Mouse (Mus musculus): ENCODE data around the gene Coq10a.
"Not testable (repeated sequence)": the region's sequence is repeated elsewhere in the genome, so short reads cannot be mapped to it uniquely, and the experiment has no call there.

Coq10a gene

DNA sequence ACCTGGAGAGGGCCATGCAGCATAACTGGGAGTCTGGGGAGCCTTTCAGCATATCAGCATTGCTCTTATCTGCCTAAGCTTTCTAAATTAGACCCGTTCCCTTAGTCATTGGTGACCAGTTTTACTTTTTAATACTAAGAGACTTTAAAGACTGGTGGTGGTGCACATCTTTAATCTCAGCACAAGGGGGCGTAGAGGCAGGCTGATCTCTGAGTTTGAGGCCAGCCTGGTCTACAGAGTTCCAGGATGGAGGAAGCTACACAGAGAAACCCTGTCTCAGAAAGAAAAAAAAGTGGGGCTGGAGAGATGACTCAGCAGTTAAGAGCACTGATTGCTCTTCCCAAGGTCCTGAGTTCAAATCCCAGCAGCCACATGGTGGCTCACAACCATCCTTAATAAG lies 28.5 kb downstream of the Coq10a start:
- DNase-seq = peak; percentile 15

DNA sequence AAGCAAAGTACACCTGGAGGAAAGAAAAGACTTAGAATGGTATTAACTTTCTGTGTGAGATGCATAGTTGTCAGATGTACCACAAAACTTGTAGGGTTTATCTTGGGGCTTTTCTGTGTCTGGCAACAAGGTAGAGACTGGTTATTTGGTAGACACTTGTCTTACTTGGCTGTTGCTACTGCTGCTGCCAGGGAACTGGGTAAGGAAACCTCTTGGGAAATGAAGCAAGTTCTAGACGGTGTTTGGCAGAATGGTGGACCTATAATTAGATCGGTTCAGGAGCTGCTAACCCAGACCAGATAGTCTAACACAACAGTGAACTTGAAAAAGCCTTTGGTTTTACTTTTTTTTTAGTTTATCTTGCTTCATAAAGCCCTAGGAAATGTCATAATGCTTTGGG lies 29.8 kb downstream of the Coq10a start:
- no peak for DNase-seq

- DNase-seq = no peak
These were observed 30.4 kb downstream of the Coq10a start for GRCm38 (mm10) chr10:128338415-128338814.

- peak; percentile 98 for DNase-seq
These were observed 31.3 kb downstream of the Coq10a start, which contains the start of gene Cs for GRCm38 (mm10) chr10:128337306-128338181. Gene Cs (plus strand): TSS chr10:128337734.

DNA sequence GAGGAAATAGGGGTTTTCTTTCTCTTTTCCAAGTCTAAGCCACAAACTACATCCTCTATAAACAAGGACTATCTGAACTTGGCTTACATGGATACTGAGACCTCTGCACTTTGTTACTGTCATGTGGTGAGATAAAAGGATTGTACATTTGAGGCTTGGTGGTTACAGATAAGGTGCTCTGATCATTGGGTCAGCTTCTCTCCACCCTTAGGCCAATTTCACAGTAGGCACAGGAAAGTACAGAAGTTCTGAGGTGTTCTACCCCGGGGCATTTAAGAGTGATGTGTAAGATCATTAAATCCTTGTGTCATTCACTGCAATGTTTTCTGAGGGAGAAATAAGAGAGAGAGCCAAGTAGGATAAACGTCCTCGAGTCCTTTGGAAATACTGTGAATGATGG lies 32.2 kb downstream of the Coq10a start:
- DNase-seq = no peak

DNA sequence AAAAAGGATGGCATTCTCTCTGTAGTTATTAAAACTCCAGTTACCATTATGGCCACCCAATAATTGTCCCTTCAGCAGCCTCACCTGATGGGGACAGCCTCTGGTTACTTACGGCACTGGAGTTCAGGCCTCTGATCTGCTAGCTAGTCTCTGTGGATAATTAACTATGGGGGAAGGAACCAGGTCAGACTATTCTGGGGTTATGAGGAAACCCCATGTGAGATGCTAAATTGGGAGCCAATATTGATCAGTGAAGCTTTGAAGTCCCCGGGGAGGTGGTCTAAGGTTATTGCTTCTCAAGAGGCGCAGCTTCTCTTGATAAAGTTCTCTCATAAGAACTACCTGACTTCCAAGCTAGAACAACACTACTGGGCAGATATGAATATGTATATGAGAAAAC lies 32.6 kb downstream of the Coq10a start:
- DNase-seq = no peak

DNA sequence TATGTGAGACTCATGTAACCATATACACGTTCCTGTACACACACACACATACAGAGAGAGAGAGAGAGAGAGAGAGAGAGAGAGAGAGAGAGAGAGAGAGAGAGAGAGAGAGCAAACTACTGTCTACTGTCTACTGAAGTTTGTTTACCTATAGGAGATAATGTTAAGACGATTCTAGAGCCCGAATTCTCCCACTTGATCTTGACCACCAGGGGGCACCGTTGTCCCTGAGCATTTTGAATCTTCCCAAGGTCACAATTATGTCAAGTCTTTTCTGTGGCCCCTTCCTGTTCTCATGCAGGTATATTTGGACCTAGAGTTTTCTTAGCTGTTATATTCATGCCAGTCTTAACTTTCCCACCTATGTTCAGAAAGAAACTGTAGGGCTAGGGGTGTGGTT lies 33.2 kb downstream of the Coq10a start:
- DNase-seq = peak; percentile 81

DNA sequence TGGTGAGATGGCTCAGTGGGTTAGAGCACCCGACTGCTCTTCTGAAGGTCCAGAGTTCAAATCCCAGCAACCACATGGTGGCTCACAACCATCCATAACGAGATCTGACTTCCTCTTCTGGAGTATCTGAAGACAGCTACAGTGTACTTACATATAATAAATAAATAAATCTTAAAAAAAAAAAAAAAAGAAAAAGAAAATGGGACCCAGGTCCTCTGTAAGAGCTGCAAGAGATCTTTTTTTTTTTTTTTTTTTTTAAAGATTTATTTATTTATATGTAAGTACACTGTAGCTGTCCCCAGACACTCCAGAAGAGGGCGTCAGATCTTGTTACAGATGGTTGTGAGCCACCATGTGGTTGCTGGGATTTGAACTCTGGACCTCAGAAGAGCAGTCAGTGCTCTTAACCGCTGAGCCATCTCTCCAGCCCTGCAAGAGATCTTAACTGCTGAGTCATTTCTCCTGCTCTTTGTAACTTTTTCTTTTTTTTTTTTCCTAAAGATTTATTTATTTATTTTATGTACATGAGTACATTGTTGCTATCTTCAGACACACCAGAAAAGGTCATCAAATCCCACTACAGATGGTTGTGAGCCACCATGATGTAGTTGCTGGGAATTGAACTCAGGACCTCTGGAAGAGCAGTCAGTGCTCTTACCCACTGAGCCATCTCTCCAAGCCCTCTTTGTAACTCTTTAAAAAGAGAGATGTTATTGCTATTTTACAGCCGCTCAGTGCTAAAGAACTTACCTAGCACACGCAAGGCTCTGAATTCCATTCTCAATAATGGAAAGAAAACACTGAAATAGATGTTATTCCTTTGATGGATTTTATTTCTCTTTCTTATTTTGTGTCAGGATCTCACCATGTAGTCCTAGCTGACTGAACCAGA lies 36.2 kb downstream of the Coq10a start:
- not testable (repeated sequence) for DNase-seq

- DNase-seq = no peak
These were observed 41.2 kb downstream of the Coq10a start for GRCm38 (mm10) chr10:128327610-128328009.

- DNase-seq = no peak
These were observed 42.0 kb downstream of the Coq10a start for GRCm38 (mm10) chr10:128326825-128327224.

DNA sequence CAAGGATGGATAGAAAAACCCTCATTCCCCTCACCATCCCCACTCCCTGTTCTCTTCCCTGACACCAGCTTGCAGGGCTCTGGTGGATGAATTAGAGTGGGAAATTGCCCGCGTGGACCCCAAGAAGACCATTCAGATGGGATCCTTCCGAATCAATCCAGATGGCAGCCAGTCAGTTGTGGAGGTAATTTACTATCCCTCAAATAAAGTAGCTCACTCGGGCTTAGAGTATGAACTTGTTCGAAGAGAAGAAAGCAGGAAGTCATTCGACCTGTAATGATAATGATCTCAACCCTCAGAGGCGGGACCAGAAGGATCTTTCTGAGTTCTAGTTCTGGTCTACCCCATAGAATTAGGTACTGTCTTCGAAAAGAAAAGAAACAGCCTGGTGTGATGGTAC lies 45.3 kb downstream of the Coq10a start:
- DNase-seq = no peak

GRCm38 (mm10) chr10:128322141-128323108 lies 46.4 kb downstream of the Coq10a start, which contains the start of gene Cnpy2:
Gene Cnpy2 (plus strand): TSS chr10:128322459.
- peak; percentile 98 for DNase-seq

- peak; percentile 22 for DNase-seq
These were observed 47.2 kb downstream of the Coq10a start for GRCm38 (mm10) chr10:128321641-128322040.

- no peak for DNase-seq
These were observed 53.2 kb downstream of the Coq10a start for GRCm38 (mm10) chr10:128315578-128315977.

Measured in embryo, embryonic 11 days (tissue).